Mouse (Mus musculus): ENCODE data around the gene Btbd8.

Btbd8 gene

DNA sequence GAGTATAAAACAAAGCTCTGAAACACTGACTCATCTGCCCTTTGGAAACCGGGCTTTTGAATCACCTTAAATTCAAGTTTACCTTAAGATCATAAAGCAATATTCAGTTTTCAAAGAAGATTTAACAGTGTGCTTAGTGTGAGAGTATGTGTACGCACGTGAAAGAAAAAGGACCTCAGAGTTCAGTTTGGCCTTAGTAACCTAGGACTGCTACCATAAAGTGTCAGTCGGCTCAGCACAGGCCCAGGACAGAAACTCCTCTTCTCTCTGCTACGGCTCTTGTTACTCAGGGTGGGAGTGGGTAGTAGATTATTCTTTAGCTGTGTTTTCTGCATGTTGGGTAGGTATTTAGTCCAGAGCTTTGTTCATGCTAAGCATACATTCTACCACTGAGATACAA, 11.8 kb downstream of the Btbd8 start:
- DNase-seq (ENCODE audit: low spot score): no peak

DNA sequence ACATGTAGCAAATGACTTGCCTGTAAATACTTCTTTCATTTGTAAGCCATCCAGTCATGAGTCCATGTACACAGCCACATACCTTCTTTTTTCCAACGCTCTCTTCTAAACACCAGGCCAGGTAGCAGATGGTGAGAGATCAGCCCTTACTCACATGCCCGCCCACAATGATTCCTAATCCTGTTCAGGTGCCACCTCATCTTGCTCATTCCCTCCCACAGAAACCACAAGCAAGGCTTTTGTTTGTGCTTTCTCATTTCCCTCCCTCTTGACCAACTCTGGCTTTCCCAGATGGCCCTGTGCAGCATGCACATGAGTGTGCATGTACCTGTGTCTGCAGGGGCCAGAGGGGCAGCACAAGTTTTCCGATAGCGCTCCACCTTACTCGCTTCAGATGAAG, 12.5 kb downstream of the Btbd8 start:
- no peak for DNase-seq (ENCODE audit: low spot score)

DNA sequence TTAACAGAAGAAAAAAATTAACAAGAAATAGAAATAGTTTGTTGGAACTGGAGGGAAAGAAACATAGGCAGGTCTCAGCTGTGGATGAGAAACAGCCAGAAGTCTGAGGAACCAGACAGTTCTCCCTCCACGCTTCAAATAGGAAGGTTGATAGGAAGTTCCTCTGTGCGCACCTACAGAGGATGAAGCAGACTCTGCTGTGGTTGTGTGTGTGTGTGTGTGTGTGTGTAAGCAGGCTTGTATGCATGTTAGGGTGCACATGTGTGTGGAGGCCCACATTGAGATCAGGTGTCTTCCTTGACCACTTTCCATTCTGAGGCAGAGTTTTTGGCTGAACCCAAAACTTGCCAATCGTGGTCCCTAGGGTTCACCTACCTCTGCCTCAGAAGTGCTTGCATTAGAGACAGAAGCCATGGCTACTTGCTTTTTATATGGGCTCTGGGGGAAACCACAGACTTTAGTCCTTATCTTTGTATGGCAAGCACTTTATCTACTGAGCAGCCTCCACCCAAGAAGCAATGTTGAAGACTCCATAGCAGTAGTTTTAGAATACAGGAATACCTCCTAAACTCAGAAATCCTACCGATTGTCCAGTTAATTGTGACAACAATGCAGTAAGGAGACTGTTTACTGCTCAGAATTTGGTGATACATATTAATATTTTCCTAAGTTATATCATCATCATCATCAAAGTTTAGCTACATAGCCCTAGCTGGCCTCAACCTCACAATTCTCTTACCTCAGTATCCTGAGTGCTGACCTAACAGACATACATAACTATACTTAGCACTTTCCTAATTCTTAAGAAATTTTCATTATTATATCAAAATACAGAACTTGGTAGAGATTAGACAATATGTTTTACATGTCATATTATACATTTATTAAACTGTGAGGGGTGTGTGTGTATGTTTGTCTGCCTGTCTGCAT, 24.6 kb downstream of the Btbd8 start:
- no peak for DNase-seq (ENCODE audit: low spot score)

DNA sequence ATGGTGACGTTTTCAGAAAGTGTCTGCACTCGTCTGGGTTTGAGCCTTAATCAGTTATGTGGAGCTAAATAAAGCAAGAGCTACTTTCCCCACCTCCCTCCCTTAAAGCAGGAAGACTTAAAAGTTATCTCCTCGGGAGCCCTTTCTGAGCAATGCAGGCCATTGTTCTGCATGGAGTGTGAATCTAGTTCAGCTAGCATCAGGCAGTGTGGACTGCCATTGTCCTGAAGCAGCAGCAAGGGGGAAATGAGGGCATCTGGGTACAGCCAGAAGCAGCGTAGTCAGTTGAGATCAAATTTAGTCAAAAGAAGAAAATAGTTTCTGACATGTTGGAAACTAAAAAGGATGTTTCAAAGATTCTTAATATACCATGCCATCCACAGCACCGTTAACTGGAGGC, 28.7 kb downstream of the Btbd8 start:
- DNase-seq (ENCODE audit: low spot score): no peak

DNA sequence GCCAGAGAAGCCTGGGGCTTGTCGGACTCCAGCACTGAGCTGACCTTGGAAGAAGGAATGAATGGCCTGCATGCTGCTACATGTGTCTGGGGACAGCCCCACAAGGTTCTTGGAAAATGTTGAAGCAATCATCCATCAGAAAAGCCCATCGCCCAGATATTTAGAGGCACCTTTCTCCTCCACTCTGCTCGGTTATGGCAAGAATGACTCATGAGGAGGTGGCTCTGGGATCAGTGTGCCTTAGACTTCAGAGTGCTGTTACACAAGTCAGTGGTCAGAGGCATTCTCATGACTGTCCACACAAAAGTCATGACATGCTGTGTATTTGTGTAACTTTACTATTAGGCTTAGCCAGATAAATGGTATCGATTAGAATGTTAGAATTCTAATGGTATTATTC, 29.3 kb downstream of the Btbd8 start:
- no peak for DNase-seq (ENCODE audit: low spot score)

DNA sequence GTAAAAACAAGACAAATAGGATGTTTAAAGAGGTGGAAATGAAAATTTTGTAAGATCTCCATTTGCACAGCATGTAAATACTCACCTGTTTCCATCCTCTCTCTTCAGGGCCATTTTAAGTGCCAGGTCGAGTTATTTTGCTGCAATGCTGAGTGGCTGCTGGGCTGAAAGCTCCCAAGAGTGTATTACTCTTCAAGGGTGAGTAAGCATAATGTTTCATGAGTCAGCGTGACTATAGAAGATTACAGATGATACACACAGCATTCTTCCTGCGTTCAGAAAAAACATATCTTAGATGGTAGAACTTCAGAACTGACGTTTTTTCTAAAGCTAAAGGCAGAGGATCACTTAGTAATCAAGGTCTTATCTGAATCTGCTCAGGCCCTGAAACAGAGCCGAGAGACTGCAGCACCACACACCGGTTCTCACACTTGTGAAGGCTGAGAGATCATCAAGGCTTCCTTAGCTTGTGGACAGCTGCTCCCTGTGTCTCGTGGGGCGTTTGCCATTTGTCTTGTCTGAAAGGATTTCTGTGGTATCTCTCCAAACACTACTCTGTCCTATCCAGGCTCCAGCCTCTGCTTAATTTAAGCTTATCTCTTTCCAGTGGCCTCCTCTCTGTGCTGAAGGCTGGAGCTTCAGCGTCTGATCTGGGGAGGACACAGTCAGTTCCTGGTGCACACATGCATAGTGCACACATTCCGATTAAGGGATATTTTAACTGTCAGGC, 33.0 kb downstream of the Btbd8 start:
- no peak for DNase-seq (ENCODE audit: low spot score)

DNA sequence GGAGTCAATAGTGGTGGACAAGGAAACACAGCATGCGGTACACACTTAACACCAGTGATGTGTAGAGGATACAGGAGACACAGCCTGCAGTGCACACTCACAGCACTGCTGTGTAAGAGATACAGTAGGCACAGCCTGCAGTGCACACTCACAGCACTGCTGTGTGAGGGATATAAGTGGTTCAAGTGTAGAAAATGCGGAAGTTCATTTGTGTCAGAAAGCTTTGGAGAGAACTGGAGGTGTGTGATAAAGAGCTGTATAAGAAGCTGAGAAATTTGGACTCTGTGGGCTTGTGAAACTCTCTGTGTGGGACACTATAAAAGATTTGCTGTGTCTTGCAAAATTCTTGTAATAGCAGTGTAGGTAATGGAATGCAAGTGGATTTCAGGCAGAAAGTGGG, 42.4 kb downstream of the Btbd8 start:
- DNase-seq (ENCODE audit: low spot score): no peak

DNA sequence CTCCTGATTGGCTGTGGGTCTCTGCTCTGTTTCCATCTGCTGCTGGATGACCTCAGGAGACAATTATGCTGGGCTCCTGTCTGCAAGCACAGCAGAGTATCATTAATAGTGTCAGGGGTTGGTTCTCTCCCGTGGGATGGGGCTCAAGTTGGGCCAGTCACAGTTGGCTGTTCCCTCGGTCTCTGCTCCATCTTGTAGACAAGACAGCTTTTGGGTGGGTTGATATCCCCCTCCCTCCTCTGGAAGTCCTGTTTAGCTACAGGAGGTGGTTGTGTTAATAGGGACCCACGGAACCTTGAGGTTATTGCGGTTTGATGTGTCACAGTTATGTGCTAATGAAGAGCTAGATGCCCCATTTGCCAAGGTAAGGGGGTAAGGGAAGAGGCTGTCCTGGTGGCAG, 51.2 kb downstream of the Btbd8 start:
- no peak for DNase-seq (ENCODE audit: low spot score)

DNA sequence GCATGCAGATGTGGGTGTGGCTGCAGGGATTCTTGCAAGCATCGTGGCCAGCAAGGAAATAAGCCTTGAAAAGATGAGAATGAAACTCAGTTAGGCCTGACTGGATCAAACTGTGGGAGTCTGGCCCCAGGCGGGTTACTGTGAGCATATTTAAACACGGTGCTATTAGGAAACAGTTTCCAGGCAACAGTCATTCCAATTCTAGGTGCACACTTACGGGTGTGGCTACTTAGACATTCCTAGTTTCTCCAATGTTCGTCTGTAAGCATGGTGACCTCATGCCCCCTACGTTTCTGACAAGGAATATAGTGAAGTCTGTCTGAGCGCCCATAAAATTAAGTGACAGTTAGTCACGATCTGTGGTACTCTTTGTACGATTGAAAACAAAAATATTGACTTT, 53.2 kb downstream of the Btbd8 start:
- no peak for DNase-seq (ENCODE audit: low spot score)

DNA sequence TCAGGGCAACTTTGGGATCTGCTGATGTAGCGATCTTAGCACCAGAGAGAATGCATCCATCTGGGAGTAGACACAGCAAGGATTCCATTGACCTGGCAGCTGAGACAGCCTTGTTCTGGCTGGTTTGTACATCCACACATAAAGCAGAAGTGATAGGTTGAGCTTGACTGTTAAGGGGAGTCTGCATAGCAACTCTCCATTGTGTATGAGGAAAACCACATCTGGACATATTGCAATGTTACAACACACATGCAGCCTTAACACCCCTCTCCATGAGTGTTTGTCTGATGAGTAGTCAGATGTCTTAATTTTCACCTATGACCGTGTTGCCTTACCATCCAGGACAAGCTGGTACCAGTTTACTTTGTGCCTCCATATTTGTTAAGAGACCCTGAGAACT, 54.7 kb downstream of the Btbd8 start:
- DNase-seq (ENCODE audit: low spot score): no peak

DNA sequence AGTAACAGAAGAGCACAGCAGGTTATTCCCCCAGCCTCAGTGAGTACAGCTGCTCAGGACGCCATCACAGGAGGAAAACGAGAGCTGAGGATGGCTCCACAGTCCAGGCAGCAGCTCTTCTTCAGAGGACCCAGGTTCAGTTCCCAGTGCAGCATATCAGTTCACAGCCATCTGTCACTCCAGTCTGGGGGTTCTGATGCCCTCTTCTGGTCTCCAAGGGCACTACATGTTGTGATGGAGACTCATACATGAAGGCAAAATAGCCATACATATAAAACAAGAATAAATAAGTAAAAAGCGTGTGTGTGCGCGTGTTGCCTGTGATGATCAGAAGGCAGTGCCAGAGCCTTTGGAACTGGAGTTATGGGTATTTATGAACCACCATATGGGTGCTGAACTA, 57.0 kb downstream of the Btbd8 start:
- no peak for DNase-seq (ENCODE audit: low spot score)

DNA sequence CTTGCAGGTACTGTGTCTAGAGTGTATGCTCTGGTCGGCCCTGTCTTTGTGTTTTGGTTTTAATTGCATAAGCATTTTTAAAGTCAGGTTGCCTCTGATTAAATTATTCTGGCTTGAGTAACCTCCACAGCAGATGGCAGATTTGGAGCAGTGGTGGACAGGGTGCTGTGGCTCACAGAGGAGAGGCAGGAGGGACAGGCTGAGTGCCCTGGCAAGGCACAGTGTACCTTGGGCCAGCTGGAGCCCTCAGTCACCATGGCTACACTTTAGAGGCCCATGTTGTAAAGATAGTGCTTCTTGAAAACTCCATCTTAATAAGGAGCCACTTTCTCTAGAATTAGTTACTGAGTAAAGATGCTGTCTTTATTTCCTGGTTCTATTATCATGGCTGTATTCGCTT, 58.2 kb downstream of the Btbd8 start:
- DNase-seq (ENCODE audit: low spot score): no peak

DNA sequence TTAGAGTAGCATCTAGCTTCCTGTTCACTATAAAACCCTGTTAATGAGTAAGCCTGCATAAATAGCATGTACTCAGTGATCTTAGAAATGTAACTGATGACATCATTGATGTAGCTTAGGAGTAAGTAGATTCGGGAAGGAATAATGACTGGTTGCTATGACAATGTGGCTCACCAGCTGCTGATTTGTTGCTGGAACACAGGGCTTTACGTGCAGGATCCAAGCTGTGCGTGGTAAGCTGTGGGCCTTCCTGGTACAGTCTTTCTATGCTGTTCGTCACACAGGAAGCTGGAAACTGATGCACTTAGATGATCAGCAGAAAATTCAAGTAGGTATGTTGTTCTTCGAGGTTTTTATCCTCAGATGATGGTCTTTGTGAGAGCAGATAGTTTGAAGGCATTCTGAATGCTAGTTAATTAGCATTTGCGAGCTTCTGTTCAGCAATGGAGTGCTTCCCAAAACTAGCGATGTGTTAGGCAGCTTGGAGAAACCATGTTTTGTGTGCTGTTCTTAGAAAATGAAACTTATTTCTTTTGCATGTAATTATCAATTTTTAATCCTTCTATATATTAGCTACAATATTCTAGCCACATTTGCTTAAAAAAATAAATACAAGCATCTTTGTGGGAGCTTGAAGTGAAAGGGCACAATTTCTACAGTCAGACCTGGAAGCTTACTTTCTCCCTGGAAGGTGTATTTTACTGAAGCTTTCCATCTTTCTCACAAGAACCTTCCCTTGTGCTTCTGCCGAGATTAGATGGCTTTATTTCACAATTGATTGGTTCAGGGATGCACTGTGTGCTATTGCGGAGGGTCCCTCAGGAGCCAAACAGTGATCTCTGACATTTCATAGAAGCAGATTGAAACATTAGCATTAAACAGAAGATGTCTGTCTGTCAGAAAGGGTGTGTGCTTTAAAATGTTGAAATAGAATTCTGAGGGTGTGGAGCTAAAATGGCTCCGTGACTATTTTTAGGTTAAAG, 60.0 kb downstream of the Btbd8 start:
- DNase-seq (ENCODE audit: low spot score): peak; percentile 53

DNA sequence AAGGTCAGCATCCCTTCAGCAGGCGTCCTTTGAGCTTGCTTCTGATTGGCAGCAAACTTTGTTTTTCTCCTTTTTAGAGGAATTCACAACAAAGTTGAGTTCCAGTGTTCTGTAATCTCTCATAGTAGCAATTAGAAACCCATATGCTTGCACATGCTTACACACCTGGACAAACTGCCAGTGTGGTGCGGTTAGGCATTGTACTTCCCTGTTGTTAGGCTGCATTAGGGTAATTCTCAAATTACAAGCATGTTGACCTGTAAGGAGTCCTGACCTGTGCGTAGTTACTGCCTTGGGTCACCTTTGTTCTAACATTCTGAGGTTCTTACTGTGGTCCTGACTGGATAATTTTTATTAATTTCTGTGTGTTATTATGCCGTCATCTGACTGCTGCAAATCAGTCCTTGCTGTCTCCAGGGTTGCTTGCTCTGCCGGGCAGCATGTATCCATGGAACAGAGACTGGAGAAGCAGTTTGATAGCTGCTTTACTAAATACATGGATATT, 61.1 kb downstream of the Btbd8 start:
- peak; percentile 2 for DNase-seq (ENCODE audit: low spot score)

DNA sequence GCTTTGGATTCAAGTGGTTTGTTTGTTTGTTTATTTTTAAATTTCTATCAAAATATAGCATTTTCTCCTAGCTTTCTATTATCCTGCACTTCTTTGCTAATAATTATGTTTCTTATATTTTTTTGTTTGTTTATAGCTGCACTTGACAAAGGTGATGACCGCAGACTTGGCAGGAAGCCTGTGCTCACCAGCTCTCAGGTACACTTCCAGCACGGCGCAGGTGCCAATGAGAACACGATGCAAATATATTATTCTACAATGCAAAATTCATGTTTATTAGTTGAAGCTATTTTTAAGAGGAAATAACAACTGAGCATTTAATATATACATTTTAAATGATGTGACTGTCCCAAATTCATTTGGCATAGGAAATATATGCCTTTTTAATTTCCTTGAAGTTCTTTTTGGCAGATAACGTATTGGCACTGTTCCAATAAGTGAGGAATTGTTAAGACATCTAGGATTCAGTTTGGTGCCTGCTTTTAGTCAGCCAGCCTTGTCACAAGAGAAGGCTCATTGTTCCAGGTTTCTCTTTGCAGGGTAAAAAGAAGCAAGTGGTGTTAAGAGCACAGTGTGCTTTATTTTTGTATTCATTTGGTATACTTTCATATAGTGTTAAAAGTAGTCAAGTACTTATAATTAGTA, 62.2 kb downstream of the Btbd8 start:
- no peak for DNase-seq (ENCODE audit: low spot score)

DNA sequence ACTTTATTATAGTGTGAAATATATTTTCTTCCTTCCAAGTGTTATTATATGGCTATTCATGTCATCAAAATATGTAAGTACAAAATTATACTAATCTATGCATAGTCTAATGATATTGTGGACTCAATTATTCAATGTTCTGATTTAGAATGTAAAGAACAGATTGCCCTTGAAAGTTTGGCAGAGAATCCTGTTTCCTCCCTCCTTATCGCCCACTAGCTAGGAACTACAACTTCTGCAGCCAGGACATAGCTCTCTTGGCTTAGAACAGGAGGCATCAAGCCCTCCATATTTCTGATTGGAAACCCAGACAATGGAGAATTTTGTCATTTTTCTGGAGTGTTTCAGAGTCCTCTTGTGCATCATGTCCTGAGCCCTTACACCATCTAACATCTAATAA, 62.9 kb downstream of the Btbd8 start:
- no peak for DNase-seq (ENCODE audit: low spot score)

DNA sequence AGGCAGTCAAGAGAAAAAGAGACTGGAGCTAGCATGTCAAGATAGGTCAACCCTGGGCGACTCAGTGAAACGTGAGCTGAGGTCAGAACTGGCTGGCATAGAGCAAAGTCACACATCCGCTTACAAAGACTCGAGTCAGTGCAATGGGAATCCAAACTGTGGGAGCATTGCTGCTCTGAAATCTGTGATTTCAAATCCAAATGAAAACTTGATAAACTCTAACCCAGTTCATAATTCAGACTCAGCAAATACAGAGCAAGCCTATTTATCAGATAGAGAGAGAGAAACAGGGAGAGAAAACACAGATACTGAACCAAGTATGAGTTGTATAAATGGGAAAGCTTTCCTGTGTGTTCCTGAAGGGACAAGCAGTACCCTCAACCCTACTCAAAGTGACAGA, 69.5 kb downstream of the Btbd8 start, which contains the start of gene Gm42669:
TSS of gene Gm42669 (plus strand) at position 301 of the 400 bp plus-strand sequence.
- DNase-seq (ENCODE audit: low spot score): no peak

DNA sequence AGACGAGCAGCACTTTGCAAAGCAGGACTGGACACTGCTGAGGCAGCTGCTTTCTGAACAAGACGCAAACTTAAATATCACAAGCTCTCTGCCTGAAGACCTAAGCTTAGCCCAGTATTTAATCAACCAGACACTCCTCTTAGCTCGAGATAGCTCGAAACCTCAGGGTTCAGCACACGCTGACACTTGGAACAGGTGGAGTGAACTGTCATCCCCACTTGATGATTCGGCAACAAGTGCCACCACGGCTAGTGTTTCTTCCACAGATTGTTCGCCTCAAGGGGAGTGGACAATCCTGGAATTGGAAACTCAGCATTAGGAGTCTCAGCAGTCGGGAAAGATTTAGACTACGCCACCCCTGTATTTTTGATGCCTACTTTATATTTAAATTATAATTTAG, 72.7 kb downstream of the Btbd8 start:
- no peak for DNase-seq (ENCODE audit: low spot score)

DNA sequence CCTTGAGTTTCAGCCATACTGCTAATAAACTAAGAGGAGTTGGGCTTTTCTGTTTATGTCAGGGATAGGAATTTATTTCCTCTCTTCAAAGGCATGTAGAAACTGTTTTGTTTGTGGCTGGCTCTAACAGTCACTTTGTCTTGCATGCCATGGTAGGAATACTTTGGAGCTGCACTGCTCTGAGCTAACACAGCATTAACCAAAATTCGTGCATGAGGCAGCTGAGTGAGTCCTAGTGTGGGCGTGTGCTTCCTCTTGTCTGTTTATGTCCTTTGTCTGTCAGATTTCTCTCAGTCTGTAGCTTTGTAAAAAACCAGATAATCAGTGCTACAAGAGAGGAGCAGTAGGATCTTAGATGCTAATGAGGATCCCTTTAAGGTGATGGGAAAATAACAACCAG, 73.5 kb downstream of the Btbd8 start:
- no peak for DNase-seq (ENCODE audit: low spot score)

DNA sequence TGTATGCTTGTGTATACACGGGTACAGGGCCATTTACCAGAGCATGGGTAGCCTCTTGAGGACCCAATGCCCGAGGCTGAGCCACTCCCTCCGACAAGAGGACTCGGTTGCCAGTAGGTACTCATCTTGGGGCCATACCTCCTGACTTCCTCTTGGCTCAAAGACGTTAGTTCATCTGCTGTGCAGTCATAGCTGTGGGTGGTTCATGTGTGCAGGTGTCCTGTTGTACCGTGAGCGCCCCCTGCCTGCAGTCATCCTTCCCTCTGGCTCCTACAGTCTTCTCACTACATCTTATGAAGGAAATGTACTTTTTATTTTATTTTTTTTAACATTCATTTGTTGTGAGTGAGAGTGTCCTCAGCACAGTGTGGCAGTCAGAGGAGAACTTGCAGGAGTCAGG, 75.8 kb downstream of the Btbd8 start:
- peak; percentile 63 for DNase-seq (ENCODE audit: low spot score)

DNA sequence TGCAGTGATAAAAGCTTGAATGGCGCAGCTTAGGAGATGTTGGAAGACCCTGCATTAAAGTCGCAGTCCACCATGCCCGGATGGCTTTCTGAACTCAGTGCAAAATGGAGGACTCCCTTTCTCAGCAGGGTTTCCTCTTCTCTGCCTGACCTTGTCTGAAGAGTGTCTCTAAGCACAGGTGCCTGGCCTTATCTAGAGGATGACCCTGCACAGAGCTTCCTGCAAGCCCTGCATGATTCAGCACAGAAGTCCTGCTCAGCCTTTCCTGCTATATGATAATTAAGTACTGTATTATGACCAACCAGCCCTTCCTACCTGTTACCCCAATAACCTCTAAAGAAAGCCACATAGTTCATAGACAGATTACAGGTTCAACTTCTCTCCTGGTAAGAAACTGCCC, 77.7 kb downstream of the Btbd8 start:
- no peak for DNase-seq (ENCODE audit: low spot score)
